Mouse (Mus musculus): ENCODE measurements around the gene Cd101. TPM values are rescaled to one million over a fixed set of nuclear protein-coding genes. Genes with fewer than 3 reads are reported as not detected.

The Cd101 gene
- polyA plus RNA-seq, 1 experiment from 2014 or later = 0.09 TPM

DNA sequence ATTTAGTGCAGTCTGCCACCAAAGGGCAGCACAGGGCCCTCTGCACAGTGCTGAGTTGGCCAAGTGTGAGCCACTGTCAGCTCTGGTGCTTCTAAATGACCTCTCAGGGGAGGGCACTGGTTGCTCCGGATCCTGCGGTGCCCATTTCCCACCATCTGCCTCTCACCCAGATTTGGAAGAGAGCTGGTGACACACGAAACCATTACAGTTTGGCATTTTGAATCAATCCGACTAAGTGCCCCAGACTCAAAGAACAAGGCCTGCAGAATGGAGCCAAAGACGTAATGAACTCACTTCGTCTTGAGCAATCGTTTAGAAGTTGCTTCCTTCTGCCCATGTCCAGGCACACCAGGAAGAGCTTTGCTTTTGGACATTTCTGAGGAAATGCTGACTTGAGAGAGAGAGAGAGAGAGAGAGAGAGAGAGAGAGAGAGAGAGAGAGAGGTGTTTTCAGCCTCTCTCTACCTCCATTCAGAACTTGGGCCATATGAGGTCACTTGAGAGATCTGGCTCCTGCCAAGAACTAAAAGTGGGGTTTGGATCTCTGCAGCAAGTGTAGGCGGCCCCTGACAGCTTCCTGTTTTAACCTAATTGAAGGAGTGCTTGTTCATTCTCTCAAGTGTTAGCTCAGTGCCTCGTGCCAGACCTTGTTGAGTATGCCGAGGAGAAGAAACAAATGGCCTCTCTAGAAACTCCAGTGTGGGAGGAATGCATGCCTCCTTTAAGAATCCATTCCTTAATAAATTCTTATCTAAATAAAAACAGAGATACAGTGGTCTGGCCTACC lies 31.4 kb downstream of the Cd101 start:
- H3K9me3 ChIP-seq = no peaks in the 10 kb centered on the region
- no peak overlapping the region for H3K4me3 ChIP-seq
- no peak overlapping the region for H3K9ac ChIP-seq
- no peak overlapping the region for H3K4me2 ChIP-seq
- no peak overlapping the region for H3K27ac ChIP-seq (replicated peaks)
- ATAC-seq (ENCODE audit: low FRiP score, low read depth) = no peak
- 76% methylated on average over 10 of the region's 10 CpGs for WGBS
- H3K36me3 ChIP-seq = no peaks in the 10 kb centered on the region
- H3K4me1 ChIP-seq (replicated peaks) = peaks cover 10% of the 10 kb centered on the region; the same call in 1 of the 2 replicates
- no peaks in the 10 kb centered on the region for H3K27me3 ChIP-seq

DNA sequence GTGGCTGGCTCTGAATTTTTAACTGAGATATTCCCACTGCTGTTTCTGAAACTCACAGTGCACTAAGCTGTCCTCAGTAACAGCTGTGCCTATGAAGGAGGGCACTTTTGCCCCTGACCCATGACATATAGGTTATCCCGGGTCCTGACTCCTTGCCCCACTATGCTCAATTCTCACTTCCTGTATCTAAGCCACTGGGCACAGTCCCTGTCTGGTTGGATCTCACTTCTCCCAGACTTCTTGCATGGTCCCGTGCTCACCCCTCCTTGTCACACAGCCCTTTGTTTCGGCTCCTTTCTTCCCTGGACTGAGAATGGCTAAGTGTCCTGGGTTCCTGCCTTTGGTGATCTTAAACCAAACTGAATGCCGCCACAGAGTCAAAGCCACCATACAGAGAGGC lies 35.1 kb downstream of the Cd101 start:
- H3K27me3 ChIP-seq = no peaks in the 10 kb centered on the region
- H3K4me1 ChIP-seq (replicated peaks) = peaks cover 14% of the 10 kb centered on the region; the same call in 1 of the 2 replicates
- H3K9ac ChIP-seq = no peak overlapping the region
- ATAC-seq (ENCODE audit: low FRiP score, low read depth) = no peak
- WGBS = 56% methylated on average over 4 of the region's 4 CpGs
- H3K27ac ChIP-seq (replicated peaks) = no peak overlapping the region
- no peaks in the 10 kb centered on the region for H3K9me3 ChIP-seq
- H3K4me2 ChIP-seq = no peak overlapping the region
- no peaks in the 10 kb centered on the region for H3K36me3 ChIP-seq
- no peak overlapping the region for H3K4me3 ChIP-seq

DNA sequence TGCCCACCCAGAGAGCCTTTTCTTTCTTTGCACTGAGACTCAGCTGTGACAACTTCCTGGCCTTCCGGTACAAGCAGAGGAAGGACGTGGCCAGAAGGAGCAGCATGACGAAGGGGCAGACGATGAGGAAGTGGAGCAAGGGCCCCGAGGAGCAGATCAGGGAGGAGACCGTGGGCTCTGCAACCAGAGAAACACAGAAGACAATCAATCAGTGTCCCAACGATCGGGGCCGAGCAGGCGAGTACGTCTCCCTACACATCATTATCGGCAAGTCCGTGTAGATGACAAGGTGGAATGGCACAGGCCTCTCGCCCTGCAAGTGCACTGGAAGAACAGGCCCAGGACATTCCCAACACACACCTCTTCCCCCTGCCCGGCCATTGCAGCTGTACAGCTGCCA lies 35.6 kb downstream of the Cd101 start:
- ATAC-seq (ENCODE audit: low FRiP score, low read depth) = no peak
- Histone ChIP-seq H3K27ac (replicated peaks) (no peak overlapping the region), H3K4me1 (replicated peaks) (peaks cover 12% of the 10 kb centered on the region; the same call in 1 of the 2 replicates), H3K9ac (no peak overlapping the region), H3K4me2 (no peak overlapping the region), H3K4me3 (no peak overlapping the region), H3K36me3 (no peaks in the 10 kb centered on the region), H3K27me3 (no peaks in the 10 kb centered on the region), H3K9me3 (no peaks in the 10 kb centered on the region)
- 55% methylated on average over 15 of the region's 15 CpGs for WGBS

DNA sequence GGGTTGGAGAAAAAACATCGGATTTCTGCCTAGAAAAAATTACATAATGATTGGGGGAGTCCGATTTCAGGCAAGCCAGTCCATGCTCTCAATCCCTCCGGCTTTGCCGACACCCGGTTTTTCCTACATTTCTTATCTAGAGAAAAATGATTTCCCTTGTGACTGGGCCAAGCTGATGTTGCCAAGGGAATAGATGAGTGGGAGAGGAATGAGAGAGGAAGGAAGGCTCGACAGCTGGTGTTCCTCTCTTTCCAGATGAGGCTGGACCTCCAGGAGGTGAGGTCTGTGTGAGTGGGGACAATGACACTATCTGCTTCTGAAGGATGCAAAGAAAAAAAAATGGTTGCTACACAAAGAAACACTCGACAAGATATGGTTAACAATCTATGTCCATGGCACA lies 36.2 kb downstream of the Cd101 start:
- 68% methylated on average over 7 of the region's 7 CpGs for WGBS
- Histone ChIP-seq H3K9me3 (no peaks in the 10 kb centered on the region), H3K27me3 (no peaks in the 10 kb centered on the region), H3K4me2 (no peak overlapping the region), H3K4me1 (replicated peaks) (peaks cover 12% of the 10 kb centered on the region; the same call in 1 of the 2 replicates), H3K4me3 (no peak overlapping the region), H3K36me3 (no peaks in the 10 kb centered on the region), H3K27ac (replicated peaks) (no peak overlapping the region), H3K9ac (no peak overlapping the region)
- no peak for ATAC-seq (ENCODE audit: low FRiP score, low read depth)

DNA sequence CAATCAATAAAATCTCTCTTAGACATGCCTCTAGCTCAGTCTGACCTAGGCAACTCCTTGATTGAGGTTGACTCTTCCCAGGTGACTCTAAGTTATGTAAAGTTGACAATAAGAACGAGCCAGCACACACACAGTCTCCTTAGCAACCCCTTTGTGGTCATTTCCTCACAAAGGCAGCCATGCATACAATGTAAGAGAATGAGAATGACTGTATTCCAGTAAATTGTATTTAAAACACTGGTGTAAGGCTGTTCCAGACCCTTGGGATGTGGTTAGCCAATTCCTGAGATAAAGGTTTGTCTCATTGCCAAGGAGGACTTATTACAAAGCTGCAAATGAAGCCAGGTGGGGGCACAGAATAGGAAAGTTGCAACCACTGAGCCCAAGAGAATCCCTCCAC lies 39.1 kb downstream of the Cd101 start:
- Histone ChIP-seq H3K4me2 (no peak overlapping the region), H3K36me3 (no peaks in the 10 kb centered on the region), H3K27me3 (no peaks in the 10 kb centered on the region), H3K4me1 (replicated peaks) (peaks cover 12% of the 10 kb centered on the region; the same call in 1 of the 2 replicates), H3K9ac (no peak overlapping the region), H3K27ac (replicated peaks) (no peak overlapping the region), H3K9me3 (no peaks in the 10 kb centered on the region), H3K4me3 (no peak overlapping the region)
- ATAC-seq (ENCODE audit: low FRiP score, low read depth) = no peak
- WGBS = 24% methylated on average over 1 of the region's 1 CpGs

DNA sequence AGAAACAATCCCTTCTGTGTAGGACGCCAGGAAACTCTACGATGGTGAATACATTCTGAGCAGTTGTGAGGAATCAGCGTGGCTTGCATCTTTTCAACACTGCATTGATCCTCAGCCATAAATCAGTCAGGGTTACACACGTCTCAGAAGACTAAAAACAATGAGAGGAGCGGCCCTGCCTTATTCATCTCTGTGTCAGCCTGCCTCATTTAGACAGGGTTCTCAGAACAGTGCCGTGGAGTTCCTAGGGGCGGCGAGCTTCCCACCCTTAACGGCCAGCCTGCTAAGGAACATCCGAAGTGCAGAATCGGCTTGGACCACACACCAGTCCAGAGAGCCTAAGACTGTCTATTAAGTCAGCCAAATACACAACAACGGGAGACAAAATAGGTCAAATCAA lies 39.9 kb downstream of the Cd101 start:
- WGBS = 18% methylated on average over 12 of the region's 12 CpGs
- Histone ChIP-seq H3K9ac (no peak overlapping the region), H3K27me3 (no peaks in the 10 kb centered on the region), H3K27ac (replicated peaks) (no peak overlapping the region), H3K4me2 (no peak overlapping the region), H3K4me3 (no peak overlapping the region), H3K4me1 (replicated peaks) (peaks cover 15% of the 10 kb centered on the region; the same call in 1 of the 2 replicates), H3K36me3 (no peaks in the 10 kb centered on the region), H3K9me3 (no peaks in the 10 kb centered on the region)
- no peak for ATAC-seq (ENCODE audit: low FRiP score, low read depth)

DNA sequence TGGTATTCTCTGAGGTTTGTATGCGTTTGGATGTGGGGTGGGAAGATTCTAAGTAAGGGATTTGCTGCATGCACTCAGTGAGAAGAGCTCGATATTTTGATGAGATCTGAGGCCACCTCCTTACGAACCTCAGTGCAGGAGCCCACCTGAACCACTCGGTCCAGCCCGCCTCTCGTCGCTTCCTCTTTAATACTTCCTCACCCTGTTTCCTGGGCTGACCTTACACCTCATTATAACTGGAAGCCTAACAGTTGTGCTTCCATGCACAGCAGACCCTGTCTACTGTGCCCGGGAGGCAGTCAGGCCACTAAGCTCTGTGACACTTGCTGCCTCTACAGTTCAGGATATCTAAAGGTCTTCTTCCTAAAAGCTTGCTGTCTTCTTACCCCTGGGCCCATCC lies 50.1 kb downstream of the Cd101 start:
- 75% methylated on average over 8 of the region's 8 CpGs for WGBS
- no peak overlapping the region for H3K4me2 ChIP-seq
- no peaks in the 10 kb centered on the region for H3K9me3 ChIP-seq
- H3K27me3 ChIP-seq = no peaks in the 10 kb centered on the region
- H3K9ac ChIP-seq = no peak overlapping the region
- H3K27ac ChIP-seq (replicated peaks) = no peak overlapping the region
- H3K4me1 ChIP-seq (replicated peaks) = peaks cover 8% of the 10 kb centered on the region; the same call in 1 of the 2 replicates
- no peak for ATAC-seq (ENCODE audit: low FRiP score, low read depth)
- no peak overlapping the region for H3K4me3 ChIP-seq
- no peaks in the 10 kb centered on the region for H3K36me3 ChIP-seq

DNA sequence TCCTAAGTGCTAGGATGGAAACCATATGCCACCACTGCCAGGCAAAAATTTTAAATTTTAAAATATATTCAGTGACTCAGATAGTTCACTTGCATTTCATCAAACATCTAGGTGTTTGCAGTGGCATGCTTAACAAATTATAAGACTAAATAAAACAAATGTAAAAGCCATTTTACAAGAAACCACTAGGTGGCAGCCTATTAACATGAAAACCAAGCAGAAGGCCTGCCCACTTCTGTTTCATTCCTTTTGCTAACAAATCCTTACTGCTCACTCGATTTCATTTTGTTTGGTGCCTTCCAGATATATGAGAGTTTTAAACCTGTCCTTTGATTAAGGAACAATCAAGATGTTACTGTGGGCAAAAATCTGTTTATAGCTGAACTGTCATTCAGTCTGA lies 55.5 kb downstream of the Cd101 start:
- no peaks in the 10 kb centered on the region for H3K36me3 ChIP-seq
- H3K4me2 ChIP-seq = no peak overlapping the region
- no peak overlapping the region for H3K27ac ChIP-seq (replicated peaks)
- H3K4me1 ChIP-seq (replicated peaks) = peaks cover 7% of the 10 kb centered on the region
- no peaks in the 10 kb centered on the region for H3K9me3 ChIP-seq
- WGBS = 2% methylated on average over 1 of the region's 1 CpGs
- no peak overlapping the region for H3K9ac ChIP-seq
- no peak overlapping the region for H3K4me3 ChIP-seq
- no peak for ATAC-seq (ENCODE audit: low FRiP score, low read depth)
- H3K27me3 ChIP-seq = no peaks in the 10 kb centered on the region

DNA sequence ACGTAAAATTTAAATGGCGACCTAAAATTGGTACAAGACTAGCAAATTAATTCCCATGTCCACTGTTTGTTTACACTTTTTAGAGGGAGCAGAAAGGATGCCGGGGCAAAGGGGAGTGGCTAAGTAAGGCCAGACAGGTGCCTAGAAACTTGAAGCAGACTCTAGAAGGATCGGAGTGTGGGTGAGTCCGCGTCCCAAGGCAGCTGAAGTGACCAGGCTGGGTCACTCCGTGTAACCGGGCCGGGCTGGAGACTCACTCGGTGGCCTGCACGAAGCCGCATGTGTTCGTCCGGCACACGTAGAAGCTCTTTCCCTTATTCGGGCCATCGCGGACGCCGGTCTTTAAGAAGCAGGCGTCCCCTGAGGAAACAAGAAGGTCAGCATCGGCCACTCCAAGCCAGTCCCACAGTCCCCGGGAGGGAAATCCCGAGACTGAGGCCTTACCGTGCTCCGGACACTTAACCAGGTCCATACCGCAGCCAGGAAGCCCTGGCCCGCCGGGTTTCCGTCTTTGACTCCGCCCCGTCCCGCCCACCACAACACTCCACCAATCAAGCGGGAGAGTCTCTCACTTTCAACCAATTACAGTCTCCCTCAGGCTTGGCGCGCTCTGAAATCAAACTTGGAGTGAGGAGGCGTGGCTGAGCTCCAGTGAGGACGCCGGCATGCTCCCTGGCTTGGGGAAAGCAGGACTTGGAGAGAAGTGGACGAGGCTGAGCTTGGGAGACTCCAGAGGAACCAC lies 60.0 kb downstream of the Cd101 start, which contains the start of gene Ttf2:
Gene Ttf2 (minus strand): TSS at position 488 of the 742 bp plus-strand sequence.
- no peaks in the 10 kb centered on the region for H3K36me3 ChIP-seq
- peak within 1 kb of the TSS; percentile 47 for H3K9ac ChIP-seq
- H3K4me1 ChIP-seq (replicated peaks) = peaks cover 9% of the 10 kb centered on the region
- peak within 1 kb of the TSS; percentile 71 for H3K4me2 ChIP-seq
- no peaks in the 10 kb centered on the region for H3K27me3 ChIP-seq
- WGBS = under 1% methylated on average over 40 of the region's 40 CpGs
- peak; percentile 98 for ATAC-seq (ENCODE audit: low FRiP score, low read depth)
- no peak within 1 kb of the TSS for H3K27ac ChIP-seq (replicated peaks)
- H3K9me3 ChIP-seq = no peaks in the 10 kb centered on the region
- H3K4me3 ChIP-seq = peak within 1 kb of the TSS; percentile 56

DNA sequence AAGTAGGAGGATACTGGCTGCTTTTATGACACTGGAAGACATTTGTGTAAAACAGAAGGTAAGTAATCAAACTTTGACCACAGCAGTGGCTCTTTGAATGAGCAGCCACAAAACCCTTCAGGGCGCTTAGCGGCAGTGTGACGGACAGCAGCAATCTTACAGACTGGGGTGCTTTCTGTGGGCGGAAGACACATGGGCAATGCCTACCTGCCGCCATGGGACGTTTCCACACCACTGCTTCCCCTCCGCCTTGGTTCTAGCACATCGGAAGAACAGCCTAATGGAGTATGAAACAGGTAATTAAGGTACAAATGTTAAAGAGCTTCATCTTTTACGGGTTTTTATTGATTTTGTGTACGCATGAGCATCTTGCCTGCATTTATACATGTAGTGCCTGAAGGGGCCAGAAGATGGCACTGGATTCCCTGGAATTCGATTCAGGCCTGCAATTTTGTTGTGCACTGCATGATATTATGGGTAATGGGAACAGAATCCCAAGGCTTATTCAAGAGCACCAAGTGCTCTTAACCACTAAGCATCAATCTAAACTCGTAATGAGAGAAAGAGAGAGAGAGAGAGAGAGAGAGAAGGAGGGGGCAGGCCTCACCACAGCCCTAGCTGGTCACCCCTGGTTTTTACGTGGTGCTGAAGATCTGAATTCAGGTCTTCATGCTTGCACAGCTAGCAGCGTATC lies 65.4 kb downstream of the Cd101 start:
- no peak overlapping the region for H3K4me2 ChIP-seq
- H3K9ac ChIP-seq = no peak overlapping the region
- ATAC-seq (ENCODE audit: low FRiP score, low read depth) = peak; percentile 59; the same call in 1 of the 2 replicates
- H3K9me3 ChIP-seq = no peaks in the 10 kb centered on the region
- H3K27me3 ChIP-seq = no peaks in the 10 kb centered on the region
- WGBS = 73% methylated on average over 14 of the region's 14 CpGs
- H3K36me3 ChIP-seq = no peaks in the 10 kb centered on the region
- H3K4me3 ChIP-seq = no peak overlapping the region
- no peak overlapping the region for H3K27ac ChIP-seq (replicated peaks)
- H3K4me1 ChIP-seq (replicated peaks) = peaks cover 3% of the 10 kb centered on the region

DNA sequence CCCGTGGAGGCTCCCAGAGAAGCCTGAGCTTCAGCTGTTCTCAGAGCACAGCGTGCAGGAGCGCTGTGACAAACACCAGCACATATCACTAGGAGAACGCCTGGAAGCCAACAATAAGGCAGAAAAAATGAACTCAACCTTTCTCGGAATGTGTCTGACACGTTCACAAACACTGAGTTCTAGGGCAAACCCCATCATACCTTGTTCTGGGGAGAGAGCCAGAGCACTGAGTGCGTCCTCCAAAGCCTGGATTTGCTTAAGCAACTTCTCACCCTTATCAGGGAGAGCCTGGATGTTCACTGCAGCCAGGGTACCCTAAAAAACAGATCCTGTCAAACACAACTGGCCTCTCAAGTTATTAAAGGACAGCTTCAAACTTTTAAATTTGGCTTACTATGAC lies 67.9 kb downstream of the Cd101 start:
- H3K4me1 ChIP-seq (replicated peaks) = no peaks in the 10 kb centered on the region
- no peak overlapping the region for H3K4me3 ChIP-seq
- no peaks in the 10 kb centered on the region for H3K27me3 ChIP-seq
- no peak for ATAC-seq (ENCODE audit: low FRiP score, low read depth)
- H3K27ac ChIP-seq (replicated peaks) = no peak overlapping the region
- no peak overlapping the region for H3K4me2 ChIP-seq
- no peak overlapping the region for H3K9ac ChIP-seq
- H3K36me3 ChIP-seq = no peaks in the 10 kb centered on the region
- WGBS = 91% methylated on average over 7 of the region's 7 CpGs
- no peaks in the 10 kb centered on the region for H3K9me3 ChIP-seq

DNA sequence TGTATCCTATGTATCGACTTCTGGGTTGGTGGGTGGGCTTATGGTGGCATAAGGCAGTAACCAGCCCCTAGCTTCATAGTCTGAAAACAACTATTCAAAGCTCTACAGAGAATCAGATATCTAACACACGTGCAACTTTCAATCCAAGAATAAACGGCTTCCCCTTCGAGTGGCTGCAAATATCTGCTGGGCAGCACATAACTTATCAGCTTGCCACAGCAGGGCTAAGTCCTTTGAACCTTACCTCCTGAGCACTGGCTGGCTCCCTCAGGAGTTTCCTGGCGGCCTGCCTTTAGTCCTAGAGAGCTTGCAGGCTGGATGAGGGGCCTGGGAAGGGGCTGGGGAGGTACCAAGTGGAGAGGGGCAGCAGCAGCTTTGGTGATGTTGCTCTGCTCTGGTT lies 68.3 kb downstream of the Cd101 start:
- H3K27me3 ChIP-seq = no peaks in the 10 kb centered on the region
- WGBS = 79% methylated on average over 5 of the region's 5 CpGs

More for the DNA sequence above, 68.3 kb downstream of the Cd101 start:
- Histone ChIP-seq H3K9me3 (no peaks in the 10 kb centered on the region), H3K27ac (replicated peaks) (no peak overlapping the region), H3K4me3 (no peak overlapping the region), H3K36me3 (no peaks in the 10 kb centered on the region), H3K4me1 (replicated peaks) (no peaks in the 10 kb centered on the region), H3K4me2 (no peak overlapping the region), H3K9ac (no peak overlapping the region)
- ATAC-seq (ENCODE audit: low FRiP score, low read depth) = no peak
